ENCODE assay signal across 8 mouse cellular contexts in genomic region chr17:56476402-56476752, GRCm38 (mm10). TPM values are rescaled to one million over a fixed set of nuclear protein-coding genes. Genes with fewer than 3 reads are reported as not detected.
DNase-seq lines count a peak whose midpoint lies in the region; ATAC-seq and TF ChIP-seq lines count a peak whose summit lies in the region.

Gene Ptprs (minus strand): TSS chr17:56476483.

- H3K4me3 ChIP-seq in cortical plate, adult 2 months (ENCODE audit: insufficient read depth, low read length) = peak within 1 kb of the TSS; percentile 65
- peak within 1 kb of the TSS; percentile 95 for H3K4me3 ChIP-seq in megakaryocyte, embryonic 14.5 days (replicated peaks)

- DNase-seq in adipocyte (ENCODE audit: low spot score) = peak; percentile 97
- peak; percentile 91 for DNase-seq in gastrocnemius, postnatal 25 days
- DNase-seq in left cerebral cortex, adult 9 months (ENCODE audit: low spot score in 2 of 2) = peak; percentile 96 to 98
- DNase-seq in right cerebral cortex, postnatal 10 days (ENCODE audit: low spot score in 2 of 2) = peak; percentile 99
- DNase-seq in urinary bladder, postnatal 14 days (ENCODE audit: low spot score) = peak; percentile 92

- ATAC-seq in inflammation-experienced regulatory T-cells, adult 6 months = peak; percentile 64

- H3K27me3 ChIP-seq in megakaryocyte, embryonic 14.5 days (replicated peaks) = peaks cover 74% of the 10 kb centered on the region

- no peaks in the 10 kb centered on the region for H3K9me3 ChIP-seq in megakaryocyte, embryonic 14.5 days

- no peaks in the 10 kb centered on the region for H3K36me3 ChIP-seq in megakaryocyte, embryonic 14.5 days (replicated peaks; ENCODE audit: low read length)

- no peak for TF ChIP-seq CTCF in cortical plate, adult 2 months (IDR thresholded peaks at IDR 0.05; ENCODE audit: extremely low read depth, insufficient read depth, low read length)

- 0 out of 2 replicates have a peak, but pooled peaks have one; percentile 3 for TF ChIP-seq POLR2A in cortical plate, adult 2 months (IDR thresholded peaks at IDR 0.05; ENCODE audit: extremely low read depth, insufficient read depth, low read length)

- H3K4me1 ChIP-seq in cortical plate, adult 2 months (ENCODE audit: control insufficient read depth, insufficient read depth, low read length) = no peaks in the 10 kb centered on the region
- H3K4me1 ChIP-seq in megakaryocyte, embryonic 14.5 days = peaks cover 85% of the 10 kb centered on the region

- H3K27ac ChIP-seq in cortical plate, adult 2 months (ENCODE audit: insufficient read depth, low read length) = peak within 1 kb of the TSS; percentile 98

RNA-seq across cellular contexts. Expression of gene Ptprs, which starts in this region (rescaled TPM):
- 688 and 773 TPM in 2 replicates for polyA plus RNA-seq in cortical plate, adult 2 months (2012; rRNA removed)
- total RNA-seq in gastrocnemius, postnatal 25 days (2021) = 10 to 100 TPM; 37.7 to 39.6 TPM
- polyA plus RNA-seq in inflammation-experienced regulatory T-cells, adult 6 months (2017; shearing (Covaris generic)) = 10 to 100 TPM in 1 of 3 experiments, 1 to 10 TPM in 2; 7.2 to 10.9 (median 8.8) TPM
- 24.6 and 26.9 TPM in 2 replicates for polyA plus RNA-seq in megakaryocyte, embryonic 14.5 days (2012; ENCODE audit: insufficient read depth, low replicate concordance)

Comparison
In these comparisons a context has a peak if more than half of its experiments do, and no peak if none do; other contexts are left out.
1. Peak in every context shown above with its lines: DNase-seq, ATAC-seq, H3K4me3 ChIP-seq and H3K27ac ChIP-seq.
2. RNA of gene Ptprs (polyA plus RNA-seq): 688 to 773 TPM in cortical plate, adult 2 months; 24.6 to 26.9 TPM in megakaryocyte, embryonic 14.5 days and 7.2 to 10.9 TPM in inflammation-experienced regulatory T-cells, adult 6 months; every median in the first group is over 10 times any median in the second.